Mouse (Mus musculus) gastrocnemius, adult 18-20 months (tissue): ENCODE measurements around the gene Jam3. TPM values are rescaled to one million over a fixed set of nuclear protein-coding genes. Genes with fewer than 3 reads are reported as not detected.
"Not testable (repeated sequence)": the region's sequence is repeated elsewhere in the genome, so short reads cannot be mapped to it uniquely, and the experiment has no call there.

ENCODE experiments used
- DNase-seq: peaks from one replicate; pipeline ENCODE4 v3.0.0; 2021; ENCODE audit warnings: low spot score
- total RNA-seq, 2 experiments: library from RNA; stranded (reverse); gene quantifications; 2 replicates each; pipeline ENCODE4 v1.2.3; 2021

Gene Jam3
- total RNA-seq, 2 experiments from 2014 or later, result 5.0 to 9.2 TPM

- DNase-seq, result no peak
These were observed 17.6 kb upstream of the Jam3 start for GRCm38 (mm10) chr9:27172839-27173238.

GRCm38 (mm10) chr9:27170726-27171125 is 15.5 kb upstream of the Jam3 start:
- no peak for DNase-seq

- no peak for DNase-seq
These were observed 11.8 kb upstream of the Jam3 start for GRCm38 (mm10) chr9:27166981-27167380.

GRCm38 (mm10) chr9:27165596-27165995 is 10.4 kb upstream of the Jam3 start:
- no peak for DNase-seq

- no peak for DNase-seq
These were observed 9.7 kb upstream of the Jam3 start for GRCm38 (mm10) chr9:27164957-27165356.

- not testable (repeated sequence) for DNase-seq
These were observed 8.4 kb upstream of the Jam3 start for GRCm38 (mm10) chr9:27163661-27164060.

GRCm38 (mm10) chr9:27153861-27154260 is 1.4 kb downstream of the Jam3 start:
- no peak for DNase-seq

GRCm38 (mm10) chr9:27149836-27150235 is 5.4 kb downstream of the Jam3 start:
- DNase-seq, result no peak

- no peak for DNase-seq
These were observed 6.4 kb downstream of the Jam3 start for GRCm38 (mm10) chr9:27148631-27149471.

GRCm38 (mm10) chr9:27147946-27148345 is 7.3 kb downstream of the Jam3 start:
- DNase-seq, result no peak

- DNase-seq, result no peak
These were observed 8.4 kb downstream of the Jam3 start for GRCm38 (mm10) chr9:27146826-27147225.

- DNase-seq, result no peak
These were observed 10.2 kb downstream of the Jam3 start for GRCm38 (mm10) chr9:27144996-27145395.

- no peak for DNase-seq
These were observed 10.9 kb downstream of the Jam3 start for GRCm38 (mm10) chr9:27144271-27144840.

GRCm38 (mm10) chr9:27140432-27141065 is 14.7 kb downstream of the Jam3 start:
- DNase-seq, result no peak

GRCm38 (mm10) chr9:27136651-27137050 is 18.6 kb downstream of the Jam3 start:
- no peak for DNase-seq

GRCm38 (mm10) chr9:27135372-27135771 is 19.8 kb downstream of the Jam3 start:
- DNase-seq, result no peak

- DNase-seq, result peak; percentile 22
These were observed 20.8 kb downstream of the Jam3 start for GRCm38 (mm10) chr9:27134410-27134809.

- no peak for DNase-seq
These were observed 26.6 kb downstream of the Jam3 start for GRCm38 (mm10) chr9:27128629-27129028.

- DNase-seq, result no peak
These were observed 28.7 kb downstream of the Jam3 start for GRCm38 (mm10) chr9:27126543-27126942.

GRCm38 (mm10) chr9:27125450-27125849 is 29.8 kb downstream of the Jam3 start:
- DNase-seq, result no peak

GRCm38 (mm10) chr9:27123947-27124346 is 31.3 kb downstream of the Jam3 start:
- no peak for DNase-seq

- no peak for DNase-seq
These were observed 32.3 kb downstream of the Jam3 start for GRCm38 (mm10) chr9:27122963-27123362.

- DNase-seq, result no peak
These were observed 33.1 kb downstream of the Jam3 start for GRCm38 (mm10) chr9:27122076-27122475.
